Mouse (Mus musculus) limb, embryonic 14.5 days (tissue): ENCODE measurements around the gene Glrb. TPM values are rescaled to one million over a fixed set of nuclear protein-coding genes. Genes with fewer than 3 reads are reported as not detected.

ENCODE experiments used
- ATAC-seq: fragments of 200-750 bp; cut with Nextera tagmentation; 2 replicates; pipeline ENCODE4 v1.8.0; 2017; ENCODE audit warnings: low read depth, moderate number of reproducible peaks, moderate TSS enrichment; ENCODE audit not compliant: low FRiP score
- DNase-seq: peaks from one replicate; pipeline ENCODE4 v3.0.0-alpha.2; 2015; ENCODE audit warnings: low spot score
- H3K27ac ChIP-seq: fragments of 300-500 bp; sonication (generic); replicated peaks from 2 replicates; pipeline ENCODE4 v1.5.1; 2014; ENCODE audit warnings: low read depth, mild to moderate bottlenecking, low read length, moderate library complexity, mixed read lengths
- H3K27me3 ChIP-seq: fragments of 300-500 bp; sonication (generic); 2 replicates; pipeline ENCODE4 v1.6.1; 2014; ENCODE audit warnings: low read length, mixed read lengths; ENCODE audit not compliant: control insufficient read depth, insufficient read depth
- H3K36me3 ChIP-seq: fragments of 300-500 bp; sonication (generic); 2 replicates; pipeline ENCODE4 v1.6.1; 2014; ENCODE audit warnings: mild to moderate bottlenecking, low read length, moderate library complexity, mixed read lengths; ENCODE audit not compliant: control insufficient read depth, insufficient read depth
- H3K4me1 ChIP-seq: fragments of 300-500 bp; sonication (generic); 2 replicates; pipeline ENCODE4 v1.6.1; 2014; ENCODE audit warnings: antibody characterized with exemption, low read length, mixed read lengths; ENCODE audit not compliant: control insufficient read depth, insufficient read depth
- H3K4me2 ChIP-seq: fragments of 300-500 bp; sonication (generic); replicated peaks from 2 replicates; pipeline ENCODE4 v1.6.1; 2014; ENCODE audit warnings: low read depth, mild to moderate bottlenecking, low read length, moderate library complexity; ENCODE audit not compliant: severe bottlenecking
- H3K4me3 ChIP-seq: fragments of 300-500 bp; sonication (generic); replicated peaks from 2 replicates; pipeline ENCODE4 v1.5.1; 2014; ENCODE audit warnings: low read length
- H3K9ac ChIP-seq: fragments of 300-500 bp; sonication (generic); 2 replicates; pipeline ENCODE4 v1.6.1; 2014; ENCODE audit warnings: mild to moderate bottlenecking, low read depth, low read length, moderate library complexity; ENCODE audit not compliant: severe bottlenecking
- H3K9me3 ChIP-seq: fragments of 300-500 bp; sonication (generic); 2 replicates; pipeline ENCODE4 v1.6.1; 2016; ENCODE audit warnings: low read length; ENCODE audit not compliant: control insufficient read depth
- POLR2A ChIP-seq: fragments of 200-500 bp; IDR thresholded peaks from 2 replicates; pipeline ENCODE4 v1.8.0; 2012; ENCODE audit warnings: inconsistent platforms, mild to moderate bottlenecking, moderate library complexity, borderline replicate concordance; ENCODE audit not compliant: insufficient read depth, insufficient read length; ENCODE audit errors: extremely low read depth
- WGBS: fragments of 180-500 bp; shearing (Covaris S2); extraction: QIAGEN DNeasy Blood & Tissue Kit; methylation state at CpG from one replicate; pipeline ENCODE4 v1.1.7; 2014; 5-methylcytosine and 5-hydroxymethylcytosine counted together
- polyA plus RNA-seq, 2 experiments: library from polyadenylated mRNA; depleted of rRNA in 1 of 2; stranded (reverse) in 1 of 2; unstranded in 1 of 2; fragments of >200 nt; fragmentation: Nextera tagmentation in 1 of 2; extraction: Ambion mirVana in 1 of 2; gene quantifications; 2 replicates each; pipeline versions ENCODE4 v1.2.1 to v1.2.3; 2012 to 2014

Glrb gene
- polyA plus RNA-seq, 2 experiments, result 10.1 to 18.4 TPM

- H3K9ac ChIP-seq, result no peak overlapping the region
- H3K4me1 ChIP-seq, result 0 out of 2 replicates have a peak, but pooled peaks cover 7% of the 10 kb centered on the region
- 12% methylated on average over 3 of the region's 3 CpGs for WGBS
- H3K27ac ChIP-seq, result no peak overlapping the region
- no peaks in the 10 kb centered on the region for H3K36me3 ChIP-seq
- ATAC-seq (peak; percentile 26; the same call in 1 of the 2 replicates), DNase-seq (peak; percentile 43)
- TF ChIP-seq POLR2A, result no peak
- no peaks in the 10 kb centered on the region for H3K27me3 ChIP-seq
- H3K4me3 ChIP-seq, result no peak overlapping the region
- no peaks in the 10 kb centered on the region for H3K9me3 ChIP-seq
- H3K4me2 ChIP-seq, result no peak overlapping the region
Observed at GRCm38 (mm10) chr3:80837583-80837982, 75.9 kb downstream of the Glrb start.

DNA sequence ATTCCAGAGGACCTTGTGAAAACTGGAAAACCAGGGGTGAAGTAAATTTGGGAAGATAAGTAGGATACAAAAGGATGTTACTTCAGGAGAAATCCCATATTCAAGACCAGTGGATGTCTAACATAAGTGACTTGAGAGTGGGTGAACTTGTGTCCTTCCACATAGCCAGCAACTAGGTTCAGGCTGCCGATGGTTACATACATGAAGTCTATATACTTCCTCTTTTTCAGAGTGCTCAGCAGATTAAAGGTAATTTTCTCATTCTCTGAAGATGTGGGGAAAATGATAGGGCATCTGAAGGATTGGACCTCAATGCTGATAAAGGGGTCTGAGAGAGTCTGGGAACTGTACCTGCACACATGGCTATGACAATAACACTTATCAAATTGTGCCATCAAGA, 89.5 kb downstream of the Glrb start:
- no peak for TF ChIP-seq POLR2A
- ATAC-seq, result no peak
- Histone ChIP-seq H3K4me1 (no peaks in the 10 kb centered on the region), H3K9ac (no peak overlapping the region), H3K4me2 (no peak overlapping the region), H3K27ac (no peak overlapping the region), H3K27me3 (no peaks in the 10 kb centered on the region), H3K9me3 (no peaks in the 10 kb centered on the region), H3K4me3 (no peak overlapping the region), H3K36me3 (no peaks in the 10 kb centered on the region)
- 91% methylated on average over 1 of the region's 1 CpGs for WGBS
- no peak for DNase-seq

GRCm38 (mm10) chr3:80818619-80819018, 94.8 kb downstream of the Glrb start:
- Histone ChIP-seq H3K36me3 (no peaks in the 10 kb centered on the region), H3K4me2 (no peak overlapping the region), H3K9me3 (no peaks in the 10 kb centered on the region), H3K4me3 (no peak overlapping the region), H3K27me3 (no peaks in the 10 kb centered on the region), H3K9ac (no peak overlapping the region), H3K27ac (no peak overlapping the region), H3K4me1 (no peaks in the 10 kb centered on the region)
- 90% methylated on average over 1 of the region's 1 CpGs for WGBS
- DNase-seq, result no peak
- no peak for TF ChIP-seq POLR2A
- no peak for ATAC-seq

DNA sequence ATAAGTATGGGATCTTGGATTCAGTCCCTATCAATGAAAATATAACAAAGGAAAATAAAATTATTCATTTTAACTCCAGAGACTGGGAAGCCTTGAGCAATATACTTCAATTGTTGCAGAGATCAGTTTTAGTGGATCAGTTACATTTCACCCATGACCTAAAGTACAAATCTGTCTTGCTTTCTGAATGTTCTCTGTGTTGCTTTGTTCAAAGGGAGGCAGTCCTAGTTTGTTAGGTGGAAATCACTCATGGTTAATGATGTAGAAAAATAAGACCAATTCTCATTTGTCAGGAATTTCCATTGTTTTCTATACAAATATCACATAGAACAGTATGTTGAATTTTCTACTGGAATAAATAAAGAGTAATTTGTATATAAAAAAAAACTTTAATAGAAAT, 99.7 kb downstream of the Glrb start:
- Histone ChIP-seq H3K4me3 (no peak overlapping the region), H3K4me2 (no peak overlapping the region), H3K4me1 (no peaks in the 10 kb centered on the region), H3K27ac (no peak overlapping the region), H3K27me3 (no peaks in the 10 kb centered on the region), H3K36me3 (no peaks in the 10 kb centered on the region), H3K9me3 (no peaks in the 10 kb centered on the region), H3K9ac (no peak overlapping the region)
- no peak for DNase-seq
- no peak for ATAC-seq
- TF ChIP-seq POLR2A, result no peak

GRCm38 (mm10) chr3:80812237-80812636, 101.2 kb downstream of the Glrb start:
- no peak overlapping the region for H3K27ac ChIP-seq
- no peak for TF ChIP-seq POLR2A
- H3K4me1 ChIP-seq, result no peaks in the 10 kb centered on the region
- H3K4me3 ChIP-seq, result no peak overlapping the region
- no peaks in the 10 kb centered on the region for H3K36me3 ChIP-seq
- ATAC-seq, result no peak
- no peak overlapping the region for H3K4me2 ChIP-seq
- DNase-seq, result no peak
- WGBS, result 74% methylated on average over 3 of the region's 3 CpGs
- H3K9ac ChIP-seq, result no peak overlapping the region
- no peaks in the 10 kb centered on the region for H3K9me3 ChIP-seq
- H3K27me3 ChIP-seq, result no peaks in the 10 kb centered on the region

DNA sequence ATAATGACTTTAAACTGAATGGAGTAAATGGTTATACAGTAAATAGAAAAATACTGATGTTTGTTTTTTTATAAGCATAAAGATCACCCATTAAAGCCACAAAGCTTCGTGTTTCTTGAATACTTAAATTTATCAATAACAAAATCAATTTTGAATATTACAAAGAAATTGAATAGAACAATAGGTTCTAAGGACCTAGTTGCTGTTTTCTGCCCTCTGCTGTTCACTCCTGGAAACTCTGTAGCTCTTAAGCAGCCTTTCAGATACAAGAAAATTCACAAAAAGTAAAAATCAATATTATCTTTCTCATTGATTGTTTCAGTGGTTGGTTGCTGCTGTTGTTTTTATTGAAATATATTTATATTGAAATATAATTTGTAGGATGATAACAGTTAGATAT, 108.1 kb downstream of the Glrb start:
- Histone ChIP-seq H3K9me3 (no peaks in the 10 kb centered on the region), H3K27ac (no peak overlapping the region), H3K4me3 (no peak overlapping the region), H3K9ac (no peak overlapping the region), H3K27me3 (peaks cover 24% of the 10 kb centered on the region), H3K36me3 (no peaks in the 10 kb centered on the region), H3K4me1 (peaks cover 15% of the 10 kb centered on the region), H3K4me2 (no peak overlapping the region)
- ATAC-seq (no peak), DNase-seq (peak; percentile 40)
- 13% methylated on average over 1 of the region's 1 CpGs for WGBS
- TF ChIP-seq POLR2A, result no peak
